Mouse (Mus musculus): ENCODE measurements around the gene Cblc. TPM values are rescaled to one million over a fixed set of nuclear protein-coding genes. Genes with fewer than 3 reads are reported as not detected.

Gene Cblc
- polyA plus RNA-seq, 1 experiment from 2014 or later = not detected

DNA sequence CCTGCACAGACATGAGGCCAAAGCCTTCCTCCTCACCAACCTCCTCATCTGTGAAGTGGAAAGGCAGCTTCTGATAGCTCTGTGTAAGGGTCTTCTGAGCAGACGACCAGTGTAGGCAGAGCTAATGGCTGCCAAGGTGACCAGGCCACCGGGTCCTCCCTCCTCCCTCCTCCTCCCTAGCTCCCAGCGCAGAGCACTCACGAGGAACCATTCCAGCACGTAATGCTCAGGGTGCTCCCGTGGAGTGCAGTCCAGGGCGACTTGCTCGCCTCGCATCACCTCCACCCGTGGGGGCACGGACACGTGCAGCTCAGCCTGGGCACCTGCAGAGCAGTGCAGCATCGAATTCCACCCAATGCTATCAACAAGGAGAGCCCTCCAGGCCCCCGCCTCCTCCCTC lies 28.4 kb downstream of the Cblc start:
- DNase-seq (ENCODE audit: low spot score) (no peak), ATAC-seq (no peak)
- Histone ChIP-seq H3K4me2 (ENCODE audit: low read length) (no peak overlapping the region), H3K9me3 (replicated peaks; ENCODE audit: control insufficient read depth, low read length) (no peaks in the 10 kb centered on the region), H3K9ac (ENCODE audit: low read length) (no peak overlapping the region), H3K27me3 (replicated peaks; ENCODE audit: control insufficient read depth, insufficient read depth, low read length) (peaks cover 12% of the 10 kb centered on the region; the same call in 1 of the 2 replicates), H3K27ac (ENCODE audit: low read depth, low read length) (no peak overlapping the region), H3K4me1 (ENCODE audit: control insufficient read depth, insufficient read depth, low read length) (peaks cover 6% of the 10 kb centered on the region; the same call in 1 of the 2 replicates), H3K4me3 (ENCODE audit: low read depth, low read length) (no peak overlapping the region), H3K36me3 (ENCODE audit: control insufficient read depth, insufficient read depth, low read length) (no peaks in the 10 kb centered on the region)
- WGBS = 69% methylated on average over 14 of the region's 14 CpGs

GRCm38 (mm10) chr7:19764581-19764980 lies 32.0 kb downstream of the Cblc start:
- no peak overlapping the region for H3K27ac ChIP-seq (ENCODE audit: low read depth, low read length)
- 94% methylated on average over 8 of the region's 9 CpGs for WGBS
- no peaks in the 10 kb centered on the region for H3K4me1 ChIP-seq (ENCODE audit: control insufficient read depth, insufficient read depth, low read length)
- H3K4me3 ChIP-seq (ENCODE audit: low read depth, low read length) = no peak overlapping the region
- H3K27me3 ChIP-seq (replicated peaks; ENCODE audit: control insufficient read depth, insufficient read depth, low read length) = peaks cover 7% of the 10 kb centered on the region; the same call in 1 of the 2 replicates
- no peak overlapping the region for H3K9ac ChIP-seq (ENCODE audit: low read length)
- ATAC-seq (no peak), DNase-seq (ENCODE audit: low spot score) (no peak)
- H3K36me3 ChIP-seq (ENCODE audit: control insufficient read depth, insufficient read depth, low read length) = no peaks in the 10 kb centered on the region
- no peaks in the 10 kb centered on the region for H3K9me3 ChIP-seq (replicated peaks; ENCODE audit: control insufficient read depth, low read length)
- H3K4me2 ChIP-seq (ENCODE audit: low read length) = no peak overlapping the region

- WGBS = 87% methylated on average over 13 of the region's 13 CpGs
- Histone ChIP-seq H3K27me3 (replicated peaks; ENCODE audit: control insufficient read depth, insufficient read depth, low read length) (peaks cover 2% of the 10 kb centered on the region; the same call in 1 of the 2 replicates), H3K9ac (ENCODE audit: low read length) (no peak overlapping the region), H3K4me3 (ENCODE audit: low read depth, low read length) (no peak overlapping the region), H3K4me2 (ENCODE audit: low read length) (no peak overlapping the region), H3K27ac (ENCODE audit: low read depth, low read length) (no peak overlapping the region), H3K4me1 (ENCODE audit: control insufficient read depth, insufficient read depth, low read length) (no peaks in the 10 kb centered on the region), H3K9me3 (replicated peaks; ENCODE audit: control insufficient read depth, low read length) (no peaks in the 10 kb centered on the region), H3K36me3 (ENCODE audit: control insufficient read depth, insufficient read depth, low read length) (no peaks in the 10 kb centered on the region)
- no peak for DNase-seq (ENCODE audit: low spot score)
- no peak for ATAC-seq
Measured at GRCm38 (mm10) chr7:19763829-19764477, 32.7 kb downstream of the Cblc start.

GRCm38 (mm10) chr7:19762283-19762682 lies 34.3 kb downstream of the Cblc start:
- DNase-seq (ENCODE audit: low spot score) (no peak), ATAC-seq (no peak)

GRCm38 (mm10) chr7:19760021-19760420 lies 36.6 kb downstream of the Cblc start:
- Histone ChIP-seq H3K9me3 (replicated peaks; ENCODE audit: control insufficient read depth, low read length) (no peaks in the 10 kb centered on the region), H3K27ac (ENCODE audit: low read depth, low read length) (no peak overlapping the region), H3K4me2 (ENCODE audit: low read length) (no peak overlapping the region), H3K4me1 (ENCODE audit: control insufficient read depth, insufficient read depth, low read length) (no peaks in the 10 kb centered on the region), H3K36me3 (ENCODE audit: control insufficient read depth, insufficient read depth, low read length) (no peaks in the 10 kb centered on the region), H3K9ac (ENCODE audit: low read length) (no peak overlapping the region), H3K4me3 (ENCODE audit: low read depth, low read length) (no peak overlapping the region), H3K27me3 (replicated peaks; ENCODE audit: control insufficient read depth, insufficient read depth, low read length) (no peaks in the 10 kb centered on the region)
- DNase-seq (ENCODE audit: low spot score) = no peak
- ATAC-seq = no peak
- 90% methylated on average over 13 of the region's 13 CpGs for WGBS

More at GRCm38 (mm10) chr7:19762283-19762682, 34.3 kb downstream of the Cblc start:
- Histone ChIP-seq H3K36me3 (ENCODE audit: control insufficient read depth, insufficient read depth, low read length) (no peaks in the 10 kb centered on the region), H3K9ac (ENCODE audit: low read length) (no peak overlapping the region), H3K4me2 (ENCODE audit: low read length) (no peak overlapping the region), H3K27me3 (replicated peaks; ENCODE audit: control insufficient read depth, insufficient read depth, low read length) (no peaks in the 10 kb centered on the region), H3K9me3 (replicated peaks; ENCODE audit: control insufficient read depth, low read length) (no peaks in the 10 kb centered on the region), H3K27ac (ENCODE audit: low read depth, low read length) (no peak overlapping the region), H3K4me1 (ENCODE audit: control insufficient read depth, insufficient read depth, low read length) (no peaks in the 10 kb centered on the region), H3K4me3 (ENCODE audit: low read depth, low read length) (no peak overlapping the region)
- 90% methylated on average over 11 of the region's 11 CpGs for WGBS

GRCm38 (mm10) chr7:19758623-19759022 lies 38.0 kb downstream of the Cblc start:
- Histone ChIP-seq H3K4me2 (ENCODE audit: low read length) (no peak overlapping the region), H3K9me3 (replicated peaks; ENCODE audit: control insufficient read depth, low read length) (no peaks in the 10 kb centered on the region), H3K27me3 (replicated peaks; ENCODE audit: control insufficient read depth, insufficient read depth, low read length) (no peaks in the 10 kb centered on the region), H3K36me3 (ENCODE audit: control insufficient read depth, insufficient read depth, low read length) (no peaks in the 10 kb centered on the region), H3K9ac (ENCODE audit: low read length) (no peak overlapping the region), H3K4me1 (ENCODE audit: control insufficient read depth, insufficient read depth, low read length) (no peaks in the 10 kb centered on the region), H3K4me3 (ENCODE audit: low read depth, low read length) (no peak overlapping the region), H3K27ac (ENCODE audit: low read depth, low read length) (no peak overlapping the region)
- WGBS = 91% methylated on average over 13 of the region's 13 CpGs
- no peak for ATAC-seq
- no peak for DNase-seq (ENCODE audit: low spot score)

- H3K9ac ChIP-seq (ENCODE audit: low read length) = no peak overlapping the region
- no peaks in the 10 kb centered on the region for H3K27me3 ChIP-seq (replicated peaks; ENCODE audit: control insufficient read depth, insufficient read depth, low read length)
- no peak overlapping the region for H3K4me2 ChIP-seq (ENCODE audit: low read length)
- H3K27ac ChIP-seq (ENCODE audit: low read depth, low read length) = no peak overlapping the region
- no peak for ATAC-seq
- no peaks in the 10 kb centered on the region for H3K4me1 ChIP-seq (ENCODE audit: control insufficient read depth, insufficient read depth, low read length)
- DNase-seq (ENCODE audit: low spot score) = no peak
- H3K9me3 ChIP-seq (replicated peaks; ENCODE audit: control insufficient read depth, low read length) = no peaks in the 10 kb centered on the region
- H3K36me3 ChIP-seq (ENCODE audit: control insufficient read depth, insufficient read depth, low read length) = no peaks in the 10 kb centered on the region
- no peak overlapping the region for H3K4me3 ChIP-seq (ENCODE audit: low read depth, low read length)
- WGBS = 78% methylated on average over 23 of the region's 24 CpGs
Measured at GRCm38 (mm10) chr7:19755851-19756786, 40.5 kb downstream of the Cblc start.

GRCm38 (mm10) chr7:19755008-19755407 lies 41.6 kb downstream of the Cblc start:
- no peaks in the 10 kb centered on the region for H3K27me3 ChIP-seq (replicated peaks; ENCODE audit: control insufficient read depth, insufficient read depth, low read length)
- no peak overlapping the region for H3K9ac ChIP-seq (ENCODE audit: low read length)
- WGBS = 86% methylated on average over 2 of the region's 2 CpGs
- no peaks in the 10 kb centered on the region for H3K4me1 ChIP-seq (ENCODE audit: control insufficient read depth, insufficient read depth, low read length)
- H3K4me2 ChIP-seq (ENCODE audit: low read length) = no peak overlapping the region
- no peak for DNase-seq (ENCODE audit: low spot score)
- no peak overlapping the region for H3K27ac ChIP-seq (ENCODE audit: low read depth, low read length)
- H3K4me3 ChIP-seq (ENCODE audit: low read depth, low read length) = no peak overlapping the region
- ATAC-seq = no peak
- H3K9me3 ChIP-seq (replicated peaks; ENCODE audit: control insufficient read depth, low read length) = no peaks in the 10 kb centered on the region
- no peaks in the 10 kb centered on the region for H3K36me3 ChIP-seq (ENCODE audit: control insufficient read depth, insufficient read depth, low read length)

GRCm38 (mm10) chr7:19754065-19754464 lies 42.5 kb downstream of the Cblc start:
- ATAC-seq = no peak
- DNase-seq (ENCODE audit: low spot score) = no peak
- H3K27me3 ChIP-seq (replicated peaks; ENCODE audit: control insufficient read depth, insufficient read depth, low read length) = no peaks in the 10 kb centered on the region
- H3K36me3 ChIP-seq (ENCODE audit: control insufficient read depth, insufficient read depth, low read length) = no peaks in the 10 kb centered on the region
- H3K4me2 ChIP-seq (ENCODE audit: low read length) = no peak overlapping the region
- no peaks in the 10 kb centered on the region for H3K9me3 ChIP-seq (replicated peaks; ENCODE audit: control insufficient read depth, low read length)
- no peak overlapping the region for H3K9ac ChIP-seq (ENCODE audit: low read length)
- no peak overlapping the region for H3K4me3 ChIP-seq (ENCODE audit: low read depth, low read length)
- H3K4me1 ChIP-seq (ENCODE audit: control insufficient read depth, insufficient read depth, low read length) = no peaks in the 10 kb centered on the region
- H3K27ac ChIP-seq (ENCODE audit: low read depth, low read length) = no peak overlapping the region
- 92% methylated on average over 1 of the region's 1 CpGs for WGBS

All from forebrain, embryonic 14.5 days (tissue).